13 mouse cellular contexts compared by ENCODE assay signal in the genomic region with DNA sequence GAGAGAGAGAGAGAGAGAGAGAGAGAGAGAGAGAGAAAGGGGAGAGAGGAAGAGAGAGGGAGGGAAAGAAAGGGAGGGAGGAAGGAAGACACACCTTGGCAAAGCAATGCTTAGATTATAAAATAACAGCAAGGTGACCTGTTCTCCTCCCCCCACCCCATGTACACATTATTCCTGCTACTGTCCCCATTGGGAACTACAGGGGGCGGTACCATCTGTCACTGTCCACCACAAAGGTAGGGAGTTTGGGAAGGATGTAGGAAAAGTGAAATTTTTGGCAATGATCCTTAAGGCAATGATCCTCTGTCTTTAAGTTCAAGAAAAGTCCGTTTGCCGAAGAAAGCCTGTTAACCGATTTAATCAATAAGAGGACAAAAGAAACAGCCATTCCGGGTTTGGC.
DNase-seq lines count a peak whose midpoint lies in the region; ATAC-seq and TF ChIP-seq lines count a peak whose summit lies in the region.
"Had no signal": no experiment of that assay in that cellular context is flagged by ENCODE, and none has a peak within 500 bp of the region (broad histone marks: within the 10 kb centered on the region; RNA-seq: fewer than 3 reads in every experiment).

No protein-coding gene starts in this region.

- H3K4me2 ChIP-seq in heart, embryonic 12.5 days, result no peak overlapping the region
- H3K4me2 ChIP-seq in midbrain, postnatal 0 days (ENCODE audit: low read depth, low read length, poor library complexity, severe bottlenecking), result no peak overlapping the region
- H3K4me2 ChIP-seq in hindbrain, postnatal 0 days (ENCODE audit: low read depth, low read length), result no peak overlapping the region
- H3K4me2 ChIP-seq in neural tube, embryonic 14.5 days (ENCODE audit: low read depth, low read length), result no peak overlapping the region

- peak overlapping the region; percentile 46 for H3K27ac ChIP-seq in heart, embryonic 12.5 days (ENCODE audit: poor library complexity, severe bottlenecking)
- peak overlapping the region; percentile 57; the same call in 1 of the 2 replicates for H3K27ac ChIP-seq in midbrain, embryonic 10.5 days (replicated peaks)
- no peak overlapping the region for H3K27ac ChIP-seq in midbrain, postnatal 0 days (ENCODE audit: low read depth, low read length)
- peak overlapping the region; percentile 2; the same call in 1 of the 2 replicates for H3K27ac ChIP-seq in hindbrain, postnatal 0 days
- 0 out of 2 replicates have a peak overlapping the region, but pooled peaks have one; percentile 35 for H3K27ac ChIP-seq in neural tube, embryonic 14.5 days (ENCODE audit: low read depth, low read length)
- H3K27ac ChIP-seq: liver, embryonic 14.5 days had no signal

- intact Hi-C loops in heart, postnatal 25 days (cut with DNase I), result no loop called here

- no peak for TF ChIP-seq CTCF in midbrain, postnatal 0 days (IDR thresholded peaks at IDR 0.05)
- TF ChIP-seq CTCF in hindbrain, postnatal 0 days (IDR thresholded peaks at IDR 0.05; ENCODE audit: low read depth), result no peak

- ATAC-seq in heart, embryonic 12.5 days (ENCODE audit: insufficient number of reproducible peaks, low FRiP score), result no peak
- no peak for ATAC-seq in midbrain, postnatal 0 days (ENCODE audit: low FRiP score)
- no peak for ATAC-seq in hindbrain, postnatal 0 days
- no peak for ATAC-seq in neural tube, embryonic 14.5 days (ENCODE audit: low read depth)
- ATAC-seq: activated CD4-positive, CD25-positive, alpha-beta regulatory T cell, adult 4 months; forebrain, embryonic 16.5 days had no signal

- H3K36me3 ChIP-seq in heart, embryonic 12.5 days, result peaks cover 3% of the 10 kb centered on the region; the same call in 1 of the 2 replicates
- no peaks in the 10 kb centered on the region for H3K36me3 ChIP-seq in midbrain, embryonic 10.5 days
- no peaks in the 10 kb centered on the region for H3K36me3 ChIP-seq in midbrain, postnatal 0 days (ENCODE audit: insufficient read depth, low read length)
- H3K36me3 ChIP-seq in hindbrain, postnatal 0 days (ENCODE audit: insufficient read depth, low read length), result no peaks in the 10 kb centered on the region
- no peaks in the 10 kb centered on the region for H3K36me3 ChIP-seq in neural tube, embryonic 14.5 days (ENCODE audit: control insufficient read depth, insufficient read depth, low read length)
- H3K36me3 ChIP-seq: embryonic facial prominence, embryonic 13.5 days had no signal

- H3K27me3 ChIP-seq in heart, embryonic 12.5 days (replicated peaks), result no peaks in the 10 kb centered on the region
- H3K27me3 ChIP-seq in midbrain, embryonic 10.5 days (ENCODE audit: low read depth, poor library complexity, severe bottlenecking), result no peaks in the 10 kb centered on the region
- H3K27me3 ChIP-seq in midbrain, postnatal 0 days (ENCODE audit: insufficient read depth, low read length), result no peaks in the 10 kb centered on the region
- no peaks in the 10 kb centered on the region for H3K27me3 ChIP-seq in hindbrain, postnatal 0 days (ENCODE audit: insufficient read depth, low read length)
- no peaks in the 10 kb centered on the region for H3K27me3 ChIP-seq in neural tube, embryonic 14.5 days (ENCODE audit: control insufficient read depth, insufficient read depth, low read length)
- H3K27me3 ChIP-seq: embryonic facial prominence, embryonic 13.5 days had no signal

- DNase-seq in heart, postnatal 25 days (ENCODE audit: low spot score), result no peak
- DNase-seq in midbrain, embryonic 10.5 days (ENCODE audit: low spot score), result no peak
- DNase-seq in midbrain, postnatal 0 days (ENCODE audit: low spot score), result no peak
- no peak for DNase-seq in hindbrain, postnatal 0 days (ENCODE audit: low spot score)
- DNase-seq in right cerebral cortex, postnatal 10 days (ENCODE audit: low spot score in 2 of 2), result no peak
- no peak for DNase-seq in adrenal gland, postnatal 4 days (ENCODE audit: low spot score in 2 of 2)
- DNase-seq: cerebellum, adult 8-10 months had no signal

- H3K9me3 ChIP-seq in heart, embryonic 12.5 days (replicated peaks), result no peaks in the 10 kb centered on the region
- H3K9me3 ChIP-seq in midbrain, embryonic 10.5 days (replicated peaks), result no peaks in the 10 kb centered on the region
- no peaks in the 10 kb centered on the region for H3K9me3 ChIP-seq in midbrain, postnatal 0 days (ENCODE audit: low read length)
- H3K9me3 ChIP-seq in hindbrain, postnatal 0 days (ENCODE audit: low read length), result no peaks in the 10 kb centered on the region
- no peaks in the 10 kb centered on the region for H3K9me3 ChIP-seq in neural tube, embryonic 14.5 days (ENCODE audit: control insufficient read depth, low read length)
- H3K9me3 ChIP-seq: embryonic facial prominence, embryonic 13.5 days had no signal

- H3K4me3 ChIP-seq in heart, embryonic 12.5 days, result no peak overlapping the region
- no peak overlapping the region for H3K4me3 ChIP-seq in midbrain, embryonic 10.5 days
- no peak overlapping the region for H3K4me3 ChIP-seq in midbrain, postnatal 0 days (ENCODE audit: low read depth, low read length)
- no peak overlapping the region for H3K4me3 ChIP-seq in hindbrain, postnatal 0 days (ENCODE audit: low read length)
- no peak overlapping the region for H3K4me3 ChIP-seq in neural tube, embryonic 14.5 days (ENCODE audit: low read depth, low read length)
- H3K4me3 ChIP-seq: embryonic facial prominence, embryonic 13.5 days had no signal

- H3K4me1 ChIP-seq in heart, embryonic 12.5 days (replicated peaks), result peaks cover 34% of the 10 kb centered on the region
- peaks cover 19% of the 10 kb centered on the region for H3K4me1 ChIP-seq in midbrain, embryonic 10.5 days
- H3K4me1 ChIP-seq in midbrain, postnatal 0 days (ENCODE audit: insufficient read depth, low read length), result no peaks in the 10 kb centered on the region
- H3K4me1 ChIP-seq in hindbrain, postnatal 0 days (ENCODE audit: insufficient read depth, low read length), result 0 out of 2 replicates have a peak, but pooled peaks cover 7% of the 10 kb centered on the region
- peaks cover 13% of the 10 kb centered on the region; the same call in 1 of the 2 replicates for H3K4me1 ChIP-seq in neural tube, embryonic 14.5 days (ENCODE audit: control insufficient read depth, insufficient read depth, low read length)

- H3K9ac ChIP-seq in heart, embryonic 12.5 days, result no peak overlapping the region
- H3K9ac ChIP-seq in midbrain, postnatal 0 days (replicated peaks; ENCODE audit: low read length, poor library complexity, severe bottlenecking), result no peak overlapping the region
- no peak overlapping the region for H3K9ac ChIP-seq in hindbrain, postnatal 0 days (replicated peaks; ENCODE audit: low read length)
- H3K9ac ChIP-seq in neural tube, embryonic 14.5 days (replicated peaks; ENCODE audit: low read depth, low read length), result no peak overlapping the region
- H3K9ac ChIP-seq: embryonic facial prominence, embryonic 13.5 days; liver, embryonic 14.5 days had no signal

- WGBS in heart, embryonic 12.5 days, result 80% methylated on average over 5 of the region's 5 CpGs
- WGBS in midbrain, embryonic 10.5 days, result 85% methylated on average over 5 of the region's 5 CpGs
- WGBS in midbrain, postnatal 0 days, result 84% methylated on average over 5 of the region's 5 CpGs
- WGBS in hindbrain, postnatal 0 days, result 70% methylated on average over 5 of the region's 5 CpGs
- WGBS in neural tube, embryonic 14.5 days, result 67% methylated on average over 5 of the region's 5 CpGs
